ENCODE assay signal across 27 mouse cellular contexts in the genomic region with DNA sequence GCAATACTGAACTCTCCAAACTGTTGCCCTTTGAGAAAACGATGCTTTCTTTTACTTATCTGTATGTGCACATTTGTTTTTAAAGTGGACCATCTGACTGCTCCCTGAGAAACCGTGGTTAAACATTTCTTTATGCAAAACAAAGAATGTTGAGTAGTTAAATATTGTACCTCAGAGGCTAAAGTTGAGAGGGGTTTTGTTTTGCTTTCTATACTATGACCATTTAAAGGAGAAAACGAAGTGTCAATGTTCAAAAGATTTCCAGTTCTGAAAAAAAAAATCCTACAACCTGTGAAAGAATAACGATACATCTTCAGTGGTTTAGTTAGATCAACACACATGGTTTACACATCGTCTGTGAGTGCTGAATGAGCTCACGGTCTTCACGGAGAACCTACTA.
DNase-seq lines count a peak whose midpoint lies in the region; ATAC-seq lines count a peak whose summit lies in the region.
"Had no signal": no experiment of that assay in that cellular context is flagged by ENCODE, and none has a peak within 500 bp of the region (broad histone marks: within the 10 kb centered on the region; RNA-seq: fewer than 3 reads in every experiment).

No protein-coding gene starts in this region.

- no peak overlapping the region for H3K4me2 ChIP-seq in kidney, embryonic 15.5 days
- no peak overlapping the region for H3K4me2 ChIP-seq in midbrain, embryonic 11.5 days
- no peak overlapping the region for H3K4me2 ChIP-seq in midbrain, embryonic 13.5 days (replicated peaks)
- H3K4me2 ChIP-seq: embryonic facial prominence, embryonic 13.5 days; forebrain, embryonic 12.5 days; forebrain, embryonic 15.5 days; heart, embryonic 12.5 days; heart, embryonic 15.5 days; hindbrain, embryonic 13.5 days had no signal

- H3K36me3 ChIP-seq in kidney, embryonic 15.5 days = no peaks in the 10 kb centered on the region
- no peaks in the 10 kb centered on the region for H3K36me3 ChIP-seq in midbrain, embryonic 11.5 days (ENCODE audit: control insufficient read depth, insufficient read depth, low read length)
- H3K36me3 ChIP-seq in midbrain, embryonic 13.5 days = no peaks in the 10 kb centered on the region
- H3K36me3 ChIP-seq: embryonic facial prominence, embryonic 10.5 days; embryonic facial prominence, embryonic 13.5 days; forebrain, embryonic 12.5 days; forebrain, embryonic 15.5 days; heart, embryonic 12.5 days; heart, embryonic 15.5 days; hindbrain, embryonic 10.5 days; hindbrain, embryonic 13.5 days had no signal

- WGBS in kidney, embryonic 15.5 days = 42% methylated on average over 7 of the region's 7 CpGs
- WGBS in midbrain, embryonic 11.5 days = 83% methylated on average over 7 of the region's 7 CpGs
- 84% methylated on average over 7 of the region's 7 CpGs for WGBS in midbrain, embryonic 13.5 days

- H3K9ac ChIP-seq in kidney, embryonic 15.5 days = no peak overlapping the region
- H3K9ac ChIP-seq in midbrain, embryonic 11.5 days (ENCODE audit: low read length) = no peak overlapping the region
- H3K9ac ChIP-seq in midbrain, embryonic 13.5 days (replicated peaks) = no peak overlapping the region
- H3K9ac ChIP-seq: embryonic facial prominence, embryonic 13.5 days; forebrain, embryonic 12.5 days; forebrain, embryonic 15.5 days; heart, embryonic 12.5 days; heart, embryonic 15.5 days; hindbrain, embryonic 13.5 days had no signal

- H3K27me3 ChIP-seq in kidney, embryonic 15.5 days = no peaks in the 10 kb centered on the region
- H3K27me3 ChIP-seq in midbrain, embryonic 11.5 days (ENCODE audit: control insufficient read depth, insufficient read depth, low read length) = no peaks in the 10 kb centered on the region
- H3K27me3 ChIP-seq in midbrain, embryonic 13.5 days = no peaks in the 10 kb centered on the region; the same call in 1 of the 2 replicates
- H3K27me3 ChIP-seq: embryonic facial prominence, embryonic 13.5 days; forebrain, embryonic 12.5 days; forebrain, embryonic 15.5 days; heart, embryonic 12.5 days; heart, embryonic 15.5 days; hindbrain, embryonic 13.5 days had no signal

- H3K4me1 ChIP-seq in kidney, embryonic 15.5 days = peaks cover 12% of the 10 kb centered on the region; the same call in 1 of the 2 replicates
- H3K4me1 ChIP-seq in midbrain, embryonic 11.5 days (ENCODE audit: control insufficient read depth, insufficient read depth, low read length) = no peaks in the 10 kb centered on the region
- no peaks in the 10 kb centered on the region for H3K4me1 ChIP-seq in midbrain, embryonic 13.5 days (replicated peaks)
- H3K4me1 ChIP-seq: forebrain, embryonic 12.5 days; forebrain, embryonic 15.5 days; hindbrain, embryonic 13.5 days had no signal

- ATAC-seq in kidney, embryonic 15.5 days (replicated peaks; ENCODE audit: low FRiP score) = no peak
- ATAC-seq in midbrain, embryonic 11.5 days (ENCODE audit: low FRiP score) = no peak
- no peak for ATAC-seq in midbrain, embryonic 13.5 days
- ATAC-seq: CD4-positive, CD25-positive, alpha-beta regulatory T cell, adult 4 months; forebrain, embryonic 15.5 days had no signal

- no peak for DNase-seq in kidney, postnatal 4 days
- peak; percentile 13 for DNase-seq in kidney, postnatal 14 days
- no peak for DNase-seq in kidney, adult 18-20 months
- peak; percentile 14 for DNase-seq in midbrain, embryonic 11.5 days (ENCODE audit: low spot score, missing footprints)
- DNase-seq: adrenal gland, adult 2 months; adrenal gland, postnatal 14 days; cerebellum, adult 11 months; cerebellum, adult 2 months; cerebellum, postnatal 10 days; cerebellum, postnatal 36 days; embryo, embryonic 11 days; gastrocnemius, postnatal 25 days; heart, adult 18-20 months; heart, postnatal 10 days; heart, postnatal 36 days had no signal

- no peak overlapping the region for H3K4me3 ChIP-seq in kidney, embryonic 15.5 days (replicated peaks)
- H3K4me3 ChIP-seq in midbrain, embryonic 11.5 days (ENCODE audit: low read depth, low read length) = no peak overlapping the region
- no peak overlapping the region for H3K4me3 ChIP-seq in midbrain, embryonic 13.5 days (replicated peaks)
- H3K4me3 ChIP-seq: embryonic facial prominence, embryonic 10.5 days; embryonic facial prominence, embryonic 13.5 days; erythroblast, embryonic 14.5 days; forebrain, embryonic 12.5 days; forebrain, embryonic 15.5 days; heart, embryonic 12.5 days; heart, embryonic 15.5 days; hindbrain, embryonic 10.5 days; hindbrain, embryonic 13.5 days had no signal

- H3K9me3 ChIP-seq in kidney, embryonic 15.5 days (replicated peaks) = no peaks in the 10 kb centered on the region
- H3K9me3 ChIP-seq in midbrain, embryonic 11.5 days (ENCODE audit: control insufficient read depth, low read length) = no peaks in the 10 kb centered on the region
- no peaks in the 10 kb centered on the region for H3K9me3 ChIP-seq in midbrain, embryonic 13.5 days
- H3K9me3 ChIP-seq: embryonic facial prominence, embryonic 10.5 days; embryonic facial prominence, embryonic 13.5 days; forebrain, embryonic 12.5 days; forebrain, embryonic 15.5 days; heart, embryonic 12.5 days; heart, embryonic 15.5 days; hindbrain, embryonic 10.5 days; hindbrain, embryonic 13.5 days had no signal

- H3K27ac ChIP-seq in kidney, embryonic 15.5 days = peak overlapping the region; percentile 73
- H3K27ac ChIP-seq in midbrain, embryonic 11.5 days (ENCODE audit: low read depth, low read length) = no peak overlapping the region
- H3K27ac ChIP-seq in midbrain, embryonic 13.5 days = no peak overlapping the region
- H3K27ac ChIP-seq: embryonic facial prominence, embryonic 10.5 days; embryonic facial prominence, embryonic 13.5 days; forebrain, embryonic 12.5 days; forebrain, embryonic 15.5 days; heart, embryonic 15.5 days; hindbrain, embryonic 10.5 days; hindbrain, embryonic 13.5 days had no signal

Comparison
In these comparisons a context has a peak if more than half of its experiments do, and no peak if none do; other contexts are left out.
1. DNase-seq: peak in kidney, postnatal 14 days (single experiment) and midbrain, embryonic 11.5 days (single experiment); none in kidney, postnatal 4 days (0 of 2) and kidney, adult 18-20 months (single experiment).